Mouse (Mus musculus) layer of hippocampus, postnatal 36 days (tissue): ENCODE data around the gene Ndst4. TPM values are rescaled to one million over a fixed set of nuclear protein-coding genes. Genes with fewer than 3 reads are reported as not detected.

Experiments used
- DNase-seq, 2 experiments: peaks; one replicate each; pipeline ENCODE4 v3.0.0; 2022
- total RNA-seq, 2 experiments: library from RNA; stranded (reverse); gene quantifications; 2 replicates each; pipeline ENCODE4 v1.2.3; 2021

The Ndst4 gene
- total RNA-seq = 10 to 100 TPM; 17.2 to 17.8 TPM

GRCm38 (mm10) chr3:125403601-125404396 is at the start of gene Ndst4:
Gene Ndst4 (plus strand): TSS chr3:125404076.
- peak; percentile 17 to 30 for DNase-seq

- DNase-seq = no peak
Measured at GRCm38 (mm10) chr3:125397443-125397842, 6.4 kb upstream of the Ndst4 start.

DNA sequence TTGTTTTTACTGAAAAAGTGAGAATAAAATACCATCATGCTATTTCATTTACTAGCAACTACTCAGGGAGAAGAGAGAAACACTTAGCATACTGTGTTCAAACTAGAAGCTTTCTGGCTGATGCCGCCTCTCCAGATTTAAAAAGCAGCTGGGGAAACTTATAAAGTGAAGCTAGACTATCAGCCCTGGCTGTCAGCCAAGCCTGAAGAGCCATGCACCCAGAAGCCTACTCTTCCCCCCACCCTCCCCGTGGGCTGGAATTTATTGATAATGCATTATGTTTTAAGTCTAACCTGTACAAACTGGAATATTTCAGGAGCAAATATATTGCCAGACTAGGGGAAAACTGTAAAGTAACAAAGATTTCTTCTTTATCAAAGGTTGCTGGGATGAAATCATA is 2.6 kb downstream of the Ndst4 start:
- peak; percentile 4 to 5 for DNase-seq

GRCm38 (mm10) chr3:125406991-125407390 is 3.1 kb downstream of the Ndst4 start:
- no peak for DNase-seq

DNA sequence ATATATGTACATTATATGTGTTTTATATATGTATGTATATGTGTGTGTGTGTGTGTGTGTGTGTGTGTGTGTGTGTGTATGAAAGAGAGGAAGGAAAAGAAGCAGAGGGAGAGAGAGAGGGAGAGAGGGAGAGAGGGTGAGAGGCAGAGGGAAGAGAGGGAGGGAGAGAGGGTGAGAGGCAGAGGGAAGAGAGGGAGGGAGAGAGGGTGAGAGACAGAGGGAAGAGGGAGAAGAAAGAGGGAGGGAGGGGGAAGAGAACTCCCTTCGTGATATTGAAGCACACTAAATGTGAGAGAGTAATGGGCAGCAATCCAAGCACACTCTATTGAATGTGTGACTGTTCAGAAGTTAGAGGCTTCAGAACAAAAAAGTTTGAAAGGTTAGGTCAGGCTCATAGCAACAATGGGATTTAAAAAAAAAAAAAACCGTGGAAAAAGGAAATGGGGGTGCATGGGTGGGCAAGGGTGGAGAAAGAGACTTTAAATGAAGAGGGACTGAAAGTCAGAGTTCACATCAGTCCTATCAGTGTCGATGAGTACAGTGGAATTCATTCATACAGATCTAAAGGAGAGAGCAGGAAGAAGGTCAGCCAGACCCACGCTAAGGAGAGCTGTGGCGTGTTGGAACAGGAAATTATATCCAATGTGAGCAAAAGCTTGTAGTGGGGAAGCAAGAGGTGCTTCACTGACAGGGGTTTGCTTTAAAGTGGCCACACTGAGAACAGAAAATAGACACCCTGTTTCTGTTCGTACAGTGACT is 63.2 kb downstream of the Ndst4 start:
- DNase-seq = no peak

GRCm38 (mm10) chr3:125510102-125510501 is 106.2 kb downstream of the Ndst4 start:
- no peak for DNase-seq

DNA sequence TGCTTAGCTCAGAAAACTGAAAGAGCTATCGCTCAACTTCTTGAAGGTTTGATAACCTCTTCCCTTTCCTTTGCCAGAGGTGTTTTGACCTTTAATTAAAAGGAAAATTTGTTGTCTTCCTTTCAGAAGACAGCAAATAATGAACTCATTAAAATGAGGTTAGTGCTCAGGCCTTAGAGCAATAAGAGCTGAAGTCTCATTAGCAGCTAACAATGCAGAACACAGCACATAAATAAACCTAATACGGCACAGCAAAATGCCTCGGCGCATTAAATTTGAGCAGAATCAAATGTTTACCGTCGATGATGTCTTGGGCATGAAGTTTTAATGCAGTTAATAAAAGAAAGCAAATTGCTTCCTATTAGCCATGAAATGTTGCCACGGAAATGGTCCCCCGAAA is 129.5 kb downstream of the Ndst4 start:
- no peak for DNase-seq

GRCm38 (mm10) chr3:125570602-125571001 is 166.7 kb downstream of the Ndst4 start:
- no peak for DNase-seq

- DNase-seq = no peak
Measured at GRCm38 (mm10) chr3:125632233-125632632, 228.4 kb downstream of the Ndst4 start.

- no peak for DNase-seq
Measured at GRCm38 (mm10) chr3:125655009-125655635, 251.2 kb downstream of the Ndst4 start.

DNA sequence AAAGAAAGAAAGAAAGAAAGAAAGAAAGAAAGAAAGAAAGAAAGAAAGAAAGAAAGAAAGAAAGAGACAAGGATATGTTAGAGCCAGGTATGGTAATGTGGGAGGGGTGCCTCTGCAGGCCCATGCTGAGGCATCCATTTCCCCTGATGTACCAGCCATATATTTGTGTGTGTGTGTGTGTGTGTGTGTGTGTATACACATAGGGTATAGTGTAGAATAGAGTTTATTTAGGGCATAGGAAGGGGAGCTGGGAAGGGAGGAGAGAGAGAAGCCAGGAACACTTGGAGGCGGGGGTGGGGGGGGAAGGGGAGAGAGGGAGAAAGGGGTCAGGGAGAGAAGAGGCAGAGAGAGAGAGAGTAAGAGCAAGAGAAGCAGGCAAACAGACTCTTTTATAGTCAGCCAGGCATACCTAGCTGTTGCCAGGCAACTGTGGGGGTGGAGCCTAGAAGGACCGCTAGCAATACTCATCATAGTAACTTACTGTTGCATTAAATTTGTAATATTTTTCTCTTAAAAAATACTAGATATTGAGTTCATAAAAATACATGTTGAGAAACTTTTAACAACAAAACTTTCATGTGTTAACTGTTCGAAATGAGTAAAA is 256.3 kb downstream of the Ndst4 start:
- no peak for DNase-seq

- DNase-seq = no peak
Measured at GRCm38 (mm10) chr3:125660884-125661532, 257.1 kb downstream of the Ndst4 start.

- DNase-seq = no peak
Measured at GRCm38 (mm10) chr3:125673997-125674794, 270.3 kb downstream of the Ndst4 start.

DNA sequence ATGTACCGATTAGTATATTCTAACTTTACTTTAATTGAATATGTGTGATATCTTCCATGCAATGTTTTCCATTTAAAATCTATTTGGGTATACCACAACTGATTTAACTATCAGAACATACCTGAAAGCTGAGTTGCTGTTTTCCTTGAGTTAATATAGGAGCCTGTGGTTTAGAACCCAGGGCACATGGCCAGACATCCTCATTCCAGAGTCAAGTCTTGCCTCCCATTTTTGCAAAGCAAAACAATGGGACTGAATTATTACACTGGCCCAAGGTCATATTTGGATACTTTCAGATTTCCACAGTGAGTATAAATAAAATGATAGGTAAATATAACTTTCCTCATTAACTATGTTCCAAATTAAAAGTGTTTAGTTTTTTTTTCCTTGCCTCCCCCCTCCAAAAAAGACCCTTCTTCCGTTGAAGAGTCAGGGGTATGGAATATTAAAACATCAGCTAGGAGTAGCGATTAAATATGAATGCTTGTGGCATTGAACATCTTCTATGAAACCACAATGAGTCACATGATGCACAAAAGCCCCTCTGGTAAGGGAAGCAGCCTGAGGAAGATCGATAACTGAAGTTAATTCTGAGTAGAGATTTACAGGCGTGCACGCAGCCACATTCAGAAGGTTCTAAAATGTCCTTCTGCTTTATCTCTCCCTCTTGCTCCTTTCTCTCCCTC is 271.5 kb downstream of the Ndst4 start:
- no peak for DNase-seq

- DNase-seq = peak in 1 of 2 experiments; percentile 3
Measured at GRCm38 (mm10) chr3:125678924-125679323, 275.0 kb downstream of the Ndst4 start.

DNA sequence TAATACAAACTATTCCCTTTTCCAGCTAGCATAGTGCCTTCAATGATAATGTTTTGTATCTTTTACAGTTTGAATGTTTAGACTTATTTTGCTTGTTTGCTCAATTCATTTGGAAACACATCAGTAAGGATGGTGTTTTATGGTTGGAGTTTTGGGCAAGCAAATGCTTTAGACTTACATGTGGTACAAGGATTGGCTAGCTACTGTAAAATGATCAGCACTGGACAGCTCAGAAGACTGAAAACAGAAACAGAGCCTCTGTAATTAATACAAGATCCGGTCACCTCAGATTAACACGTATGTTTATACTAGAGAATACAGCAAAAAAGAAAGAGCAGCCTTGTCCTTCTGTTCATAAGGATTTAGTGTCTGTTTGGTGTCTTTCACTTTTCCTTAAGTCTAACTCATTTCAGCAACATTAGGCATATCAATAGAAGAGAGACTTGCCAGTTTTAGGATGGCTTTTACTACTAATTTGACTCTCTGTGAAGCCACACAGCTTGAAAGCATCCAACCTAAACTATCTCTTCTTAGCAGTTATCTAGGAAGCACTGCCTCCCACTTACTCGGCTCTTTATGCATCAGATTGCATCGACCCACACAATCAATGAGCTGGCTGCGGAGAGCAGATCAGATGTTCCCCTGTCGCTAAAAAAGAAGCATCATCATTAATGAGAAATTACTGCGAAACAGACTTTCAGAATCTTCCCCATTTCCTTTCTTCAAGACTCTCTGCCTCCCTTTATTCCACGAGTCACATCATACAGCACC is 279.8 kb downstream of the Ndst4 start:
- DNase-seq = peak; percentile 10 to 31

GRCm38 (mm10) chr3:125684583-125684982 is 280.7 kb downstream of the Ndst4 start:
- DNase-seq = no peak

GRCm38 (mm10) chr3:125687601-125688000 is 283.7 kb downstream of the Ndst4 start:
- DNase-seq = no peak

GRCm38 (mm10) chr3:125690948-125691347 is 287.1 kb downstream of the Ndst4 start:
- no peak for DNase-seq

DNA sequence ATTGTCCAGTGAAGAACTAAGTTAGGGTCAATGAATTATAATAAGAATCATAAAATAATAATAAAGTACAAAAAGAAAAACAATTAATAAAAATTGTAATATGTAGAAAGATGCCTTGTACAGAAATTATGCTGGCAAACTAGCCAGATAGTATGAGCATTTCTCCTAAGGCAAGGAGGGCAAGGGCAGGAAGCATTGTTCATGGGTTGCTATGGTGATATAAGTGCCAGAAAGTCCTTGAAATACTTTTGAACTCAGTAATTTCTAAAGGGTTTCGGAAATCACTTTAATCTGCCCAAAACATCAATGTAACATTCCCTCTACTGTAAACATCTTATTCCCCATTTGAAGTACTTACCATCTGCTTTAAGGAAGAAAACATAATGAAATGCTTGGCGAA is 319.1 kb downstream of the Ndst4 start:
- no peak for DNase-seq
